Mouse (Mus musculus) G1E (cell line): ENCODE measurements around the gene Nr5a1.

Experiments
- CTCF ChIP-seq: IDR thresholded peaks from 2 replicates; pipeline ENCODE4 v1.5.1; 2012; ENCODE audit warnings: low read depth, low read length, inconsistent platforms, mixed read lengths
- GATA1 ChIP-seq: IDR thresholded peaks from 2 replicates; pipeline ENCODE4 v1.6.1; 2012; ENCODE audit warnings: borderline replicate concordance, low read length, inconsistent platforms, mixed read lengths
- GATA2 ChIP-seq: IDR thresholded peaks from 2 replicates; pipeline ENCODE4 v1.6.1; 2012; ENCODE audit warnings: low read depth, low read length, inconsistent platforms, borderline replicate concordance
- POLR2AphosphoS5 ChIP-seq: IDR thresholded peaks from 2 replicates; pipeline ENCODE4 v1.6.1; 2012; ENCODE audit warnings: low read depth, low read length, inconsistent platforms; ENCODE audit not compliant: insufficient replicate concordance
- TAL1 ChIP-seq: conservative IDR thresholded peaks from 2 replicates; pipeline ENCODE4 v1.6.1; 2012; ENCODE audit warnings: low read depth, low read length, inconsistent platforms, mixed read lengths

GRCm38 (mm10) chr2:38675366-38675969, 38.9 kb downstream of the Nr5a1 start:
- TF ChIP-seq CTCF: no peak
- no peak for TF ChIP-seq TAL1
- no peak for TF ChIP-seq GATA1
- TF ChIP-seq POLR2AphosphoS5: no peak
- no peak for TF ChIP-seq GATA2
